Mouse (Mus musculus): ENCODE data around the gene Acaca. TPM values are rescaled to one million over a fixed set of nuclear protein-coding genes. Genes with fewer than 3 reads are reported as not detected.
A peak's percentile ranks its signal among the peaks of the same experiment; 100 is the strongest.

Gene Acaca
- polyA plus RNA-seq (2016; fragmentation: Nextera tagmentation; extraction: Ambion mirVana): 35.6 and 38.6 TPM in 2 replicates

- H3K9ac ChIP-seq: peak within 1 kb of the TSS; percentile 87
- H3K27me3 ChIP-seq: no peaks in the 10 kb centered on the region
- under 1% methylated on average over 59 of the region's 83 CpGs for WGBS
- peaks cover 10% of the 10 kb centered on the region; the same call in 1 of the 2 replicates for H3K4me1 ChIP-seq
- H3K9me3 ChIP-seq: no peaks in the 10 kb centered on the region
- H3K27ac ChIP-seq: peak within 1 kb of the TSS; percentile 65; the same call in 1 of the 2 replicates
- H3K4me3 ChIP-seq (replicated peaks): peak within 1 kb of the TSS; percentile 84
- peak; percentile 93 for ATAC-seq (ENCODE audit: low FRiP score)
- peaks cover 29% of the 10 kb centered on the region for H3K36me3 ChIP-seq (replicated peaks)
- peak within 1 kb of the TSS; percentile 62 for H3K4me2 ChIP-seq
Observed at GRCm38 (mm10) chr11:84128943-84129798, at the start of gene Acaca, which contains the start of gene Tada2a. Acaca (plus strand) TSS chr11:84129672. Tada2a (minus strand) TSS chr11:84129600.

DNA sequence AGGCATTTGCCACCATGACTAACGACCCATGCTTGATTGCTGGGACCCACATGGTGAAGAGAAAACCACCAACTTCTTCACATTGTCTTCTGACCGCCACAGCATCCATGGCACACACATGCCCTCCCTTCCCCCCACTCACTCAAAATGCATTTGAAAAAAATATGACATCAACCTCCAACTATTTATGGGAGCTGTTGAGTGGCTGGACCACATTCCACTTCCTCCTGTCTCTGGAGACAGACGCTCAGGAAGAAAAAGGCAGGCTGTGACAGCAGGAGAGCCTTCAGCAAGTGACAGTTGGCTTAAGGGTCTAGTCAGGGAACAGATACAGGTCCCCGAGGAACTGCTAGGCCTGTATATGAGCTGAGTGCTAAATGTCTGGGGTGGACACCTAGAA is 49.6 kb upstream of the Acaca start:
- 89% methylated on average over 4 of the region's 4 CpGs for WGBS
- Histone ChIP-seq H3K27me3 (no peaks in the 10 kb centered on the region), H3K36me3 (replicated peaks) (peaks cover 53% of the 10 kb centered on the region)

GRCm38 (mm10) chr11:84080327-84080726 is 49.1 kb upstream of the Acaca start:
- no peak overlapping the region for H3K27ac ChIP-seq
- ATAC-seq (ENCODE audit: low FRiP score): no peak
- WGBS: 90% methylated on average over 3 of the region's 3 CpGs
- no peaks in the 10 kb centered on the region for H3K9me3 ChIP-seq
- no peak overlapping the region for H3K9ac ChIP-seq
- peaks cover 4% of the 10 kb centered on the region for H3K4me1 ChIP-seq
- no peak overlapping the region for H3K4me3 ChIP-seq (replicated peaks)
- H3K36me3 ChIP-seq (replicated peaks): peaks cover 56% of the 10 kb centered on the region
- no peaks in the 10 kb centered on the region for H3K27me3 ChIP-seq
- no peak overlapping the region for H3K4me2 ChIP-seq

More for the DNA sequence above, 49.6 kb upstream of the Acaca start:
- ATAC-seq (ENCODE audit: low FRiP score): no peak
- H3K9ac ChIP-seq: no peak overlapping the region
- peaks cover 4% of the 10 kb centered on the region for H3K4me1 ChIP-seq
- H3K4me3 ChIP-seq (replicated peaks): no peak overlapping the region
- H3K4me2 ChIP-seq: no peak overlapping the region
- no peak overlapping the region for H3K27ac ChIP-seq
- H3K9me3 ChIP-seq: no peaks in the 10 kb centered on the region

- Histone ChIP-seq H3K27me3 (no peaks in the 10 kb centered on the region), H3K27ac (no peak overlapping the region), H3K36me3 (replicated peaks) (peaks cover 60% of the 10 kb centered on the region), H3K9me3 (no peaks in the 10 kb centered on the region), H3K4me1 (peaks cover 4% of the 10 kb centered on the region; the same call in 1 of the 2 replicates), H3K4me2 (no peak overlapping the region), H3K4me3 (replicated peaks) (no peak overlapping the region), H3K9ac (no peak overlapping the region)
- WGBS: 81% methylated on average over 5 of the region's 5 CpGs
- no peak for ATAC-seq (ENCODE audit: low FRiP score)
Observed at GRCm38 (mm10) chr11:84081901-84082300, 47.6 kb upstream of the Acaca start.

- Histone ChIP-seq H3K36me3 (replicated peaks) (peaks cover 40% of the 10 kb centered on the region), H3K27me3 (no peaks in the 10 kb centered on the region)
- WGBS: 93% methylated on average over 8 of the region's 8 CpGs
Observed at GRCm38 (mm10) chr11:84090572-84090971, 38.9 kb upstream of the Acaca start.

GRCm38 (mm10) chr11:84095084-84095483 is 34.4 kb upstream of the Acaca start:
- no peak overlapping the region for H3K27ac ChIP-seq
- no peaks in the 10 kb centered on the region for H3K27me3 ChIP-seq
- no peaks in the 10 kb centered on the region for H3K9me3 ChIP-seq
- no peak overlapping the region for H3K4me3 ChIP-seq (replicated peaks)
- ATAC-seq (ENCODE audit: low FRiP score): no peak
- H3K4me1 ChIP-seq: no peaks in the 10 kb centered on the region
- no peak overlapping the region for H3K4me2 ChIP-seq
- H3K36me3 ChIP-seq (replicated peaks): peaks cover 46% of the 10 kb centered on the region
- 78% methylated on average over 4 of the region's 4 CpGs for WGBS
- H3K9ac ChIP-seq: no peak overlapping the region

More at GRCm38 (mm10) chr11:84090572-84090971, 38.9 kb upstream of the Acaca start:
- no peak overlapping the region for H3K9ac ChIP-seq
- no peak overlapping the region for H3K4me3 ChIP-seq (replicated peaks)
- no peak for ATAC-seq (ENCODE audit: low FRiP score)
- no peak overlapping the region for H3K4me2 ChIP-seq
- H3K9me3 ChIP-seq: no peaks in the 10 kb centered on the region
- H3K27ac ChIP-seq: no peak overlapping the region
- H3K4me1 ChIP-seq: no peaks in the 10 kb centered on the region

DNA sequence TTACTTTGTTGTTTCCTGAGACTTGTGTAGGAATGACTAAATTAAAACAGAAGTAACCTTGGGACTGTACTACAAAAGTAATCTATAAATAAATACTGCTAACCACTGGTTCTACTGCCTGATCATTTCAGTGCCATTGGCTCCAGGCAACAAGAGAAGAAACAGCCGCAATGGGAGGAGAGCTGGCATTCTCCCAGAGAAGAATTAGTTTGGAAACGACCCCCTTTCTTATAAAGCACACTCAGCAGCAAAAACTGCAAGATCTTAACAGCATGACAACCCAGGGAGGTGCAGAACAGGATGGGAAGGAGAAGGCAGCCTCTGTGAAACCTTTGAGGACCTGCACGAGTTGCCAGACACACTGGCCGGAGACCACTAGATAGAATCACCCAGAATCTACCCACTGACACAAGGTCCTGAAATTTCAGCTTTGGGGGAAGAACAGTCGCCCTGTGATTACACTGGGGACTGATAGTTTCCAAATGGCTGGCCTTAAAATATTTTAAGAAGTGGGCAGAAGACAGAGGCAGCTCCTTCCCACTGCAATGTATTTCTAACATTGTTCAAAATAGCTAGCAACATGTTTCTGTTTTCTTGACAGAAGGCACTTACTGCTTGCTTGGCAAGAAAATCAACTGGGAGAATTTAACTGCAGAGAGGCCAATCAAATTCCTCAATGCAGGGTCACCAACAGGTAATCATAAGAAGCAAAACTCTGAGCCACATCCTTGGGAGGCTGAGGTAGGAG is 32.0 kb upstream of the Acaca start:
- Histone ChIP-seq H3K4me3 (replicated peaks) (no peak overlapping the region), H3K4me2 (no peak overlapping the region), H3K27me3 (no peaks in the 10 kb centered on the region), H3K4me1 (peaks cover 5% of the 10 kb centered on the region), H3K9me3 (no peaks in the 10 kb centered on the region), H3K36me3 (replicated peaks) (peaks cover 60% of the 10 kb centered on the region), H3K9ac (no peak overlapping the region), H3K27ac (no peak overlapping the region)
- ATAC-seq (ENCODE audit: low FRiP score): no peak
- WGBS: 85% methylated on average over 5 of the region's 5 CpGs

DNA sequence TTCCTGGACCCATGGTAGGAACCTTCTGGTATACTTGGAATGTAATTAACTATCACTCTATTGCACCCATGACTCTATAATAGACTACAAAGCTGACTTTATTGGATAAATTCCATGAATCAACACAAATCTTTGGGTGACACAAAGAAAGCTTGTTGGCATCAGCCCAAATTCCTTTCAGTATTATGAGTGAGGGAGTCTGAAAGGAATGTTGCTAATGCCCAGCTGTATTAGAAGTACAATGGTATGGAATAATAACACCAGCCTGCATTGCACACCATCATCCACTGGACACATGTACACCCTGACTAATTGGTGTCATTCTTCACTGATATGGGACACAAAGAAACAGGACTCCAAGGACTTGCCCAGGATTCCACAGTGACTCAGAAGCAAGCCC is 28.3 kb upstream of the Acaca start:
- Histone ChIP-seq H3K4me1 (peaks cover 5% of the 10 kb centered on the region), H3K4me3 (replicated peaks) (no peak overlapping the region), H3K36me3 (replicated peaks) (peaks cover 81% of the 10 kb centered on the region), H3K27ac (0 out of 2 replicates have a peak overlapping the region, but pooled peaks have one; percentile 20), H3K9ac (no peak overlapping the region), H3K27me3 (no peaks in the 10 kb centered on the region), H3K9me3 (no peaks in the 10 kb centered on the region), H3K4me2 (no peak overlapping the region)
- ATAC-seq (ENCODE audit: low FRiP score): no peak; the same call in 1 of the 2 replicates

- Histone ChIP-seq H3K36me3 (replicated peaks) (peaks cover 83% of the 10 kb centered on the region), H3K27me3 (no peaks in the 10 kb centered on the region), H3K27ac (no peak overlapping the region), H3K9ac (no peak overlapping the region), H3K4me3 (replicated peaks) (no peak overlapping the region), H3K4me2 (no peak overlapping the region), H3K9me3 (no peaks in the 10 kb centered on the region), H3K4me1 (peaks cover 5% of the 10 kb centered on the region)
- 94% methylated on average over 6 of the region's 6 CpGs for WGBS
- no peak for ATAC-seq (ENCODE audit: low FRiP score)
Observed at GRCm38 (mm10) chr11:84104036-84104435, 25.4 kb upstream of the Acaca start.

GRCm38 (mm10) chr11:84107137-84107536 is 22.3 kb upstream of the Acaca start:
- H3K4me2 ChIP-seq: no peak overlapping the region
- 72% methylated on average over 2 of the region's 2 CpGs for WGBS
- H3K9me3 ChIP-seq: no peaks in the 10 kb centered on the region
- H3K9ac ChIP-seq: no peak overlapping the region
- no peak overlapping the region for H3K27ac ChIP-seq
- H3K4me3 ChIP-seq (replicated peaks): no peak overlapping the region
- no peak for ATAC-seq (ENCODE audit: low FRiP score)
- H3K4me1 ChIP-seq: no peaks in the 10 kb centered on the region
- H3K36me3 ChIP-seq (replicated peaks): peaks cover 82% of the 10 kb centered on the region
- no peaks in the 10 kb centered on the region for H3K27me3 ChIP-seq

DNA sequence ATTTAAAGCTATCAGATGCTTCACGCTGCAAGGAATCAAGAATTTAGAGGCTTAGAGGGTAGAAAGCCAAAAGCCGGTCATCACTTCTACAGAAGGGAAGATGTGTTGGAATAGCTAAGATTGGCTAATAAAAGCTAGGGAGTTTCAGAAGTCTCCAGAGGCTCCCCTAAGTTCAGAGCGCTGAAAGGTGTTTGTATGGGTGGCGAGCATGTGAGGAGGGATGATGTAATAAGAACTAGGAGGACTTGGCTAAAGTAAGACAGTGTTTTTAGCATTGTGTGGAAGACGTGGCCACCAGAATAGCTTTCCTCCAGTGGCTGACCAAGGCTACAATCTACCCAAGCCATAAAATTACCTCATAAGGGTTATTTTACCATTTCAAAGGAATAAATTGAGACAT is 15.8 kb upstream of the Acaca start:
- no peak for ATAC-seq (ENCODE audit: low FRiP score)
- H3K9ac ChIP-seq: no peak overlapping the region
- H3K4me2 ChIP-seq: no peak overlapping the region
- H3K4me3 ChIP-seq (replicated peaks): no peak overlapping the region
- H3K9me3 ChIP-seq: no peaks in the 10 kb centered on the region
- H3K4me1 ChIP-seq: no peaks in the 10 kb centered on the region
- H3K27me3 ChIP-seq: no peaks in the 10 kb centered on the region
- peaks cover 63% of the 10 kb centered on the region for H3K36me3 ChIP-seq (replicated peaks)
- 94% methylated on average over 5 of the region's 5 CpGs for WGBS
- H3K27ac ChIP-seq: no peak overlapping the region

DNA sequence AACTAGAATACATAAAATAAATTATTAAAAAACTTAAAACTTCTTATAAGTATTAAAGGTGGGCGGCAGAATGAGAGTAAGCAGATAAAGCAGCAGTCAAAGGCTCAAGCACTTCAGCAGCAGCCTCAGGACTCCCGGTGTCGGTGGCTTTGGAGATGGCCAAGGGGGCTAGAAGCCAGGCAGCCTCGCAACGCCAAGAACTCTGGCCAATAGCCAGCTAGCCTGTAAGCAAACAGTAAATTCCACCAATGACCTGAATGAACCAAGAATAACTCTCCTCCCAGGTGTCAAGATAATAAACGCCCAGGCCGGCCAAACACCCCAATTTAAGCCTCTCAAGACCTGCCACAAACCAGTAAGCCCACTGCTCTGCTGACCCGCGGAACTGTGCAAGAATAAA is 13.8 kb upstream of the Acaca start:
- Histone ChIP-seq H3K36me3 (replicated peaks) (peaks cover 63% of the 10 kb centered on the region), H3K4me3 (replicated peaks) (no peak overlapping the region), H3K4me1 (no peaks in the 10 kb centered on the region), H3K27ac (no peak overlapping the region), H3K9me3 (no peaks in the 10 kb centered on the region), H3K4me2 (no peak overlapping the region), H3K27me3 (no peaks in the 10 kb centered on the region), H3K9ac (no peak overlapping the region)
- WGBS: 94% methylated on average over 9 of the region's 9 CpGs
- ATAC-seq (ENCODE audit: low FRiP score): no peak
